Mouse (Mus musculus) bone marrow macrophage, adult 2 months (primary cell): ENCODE measurements around the gene Tec.

Experiments used
- CTCF ChIP-seq: IDR thresholded peaks from 2 replicates; pipeline ENCODE4 v1.5.1; 2012; ENCODE audit warnings: low read depth, mild to moderate bottlenecking, low read length, moderate library complexity
- POLR2A ChIP-seq: IDR thresholded peaks from 2 replicates; pipeline ENCODE4 v1.6.1; 2012; ENCODE audit warnings: mild to moderate bottlenecking, low read depth, low read length, borderline replicate concordance

- TF ChIP-seq CTCF (no peak), POLR2A (no peak)
Observed at GRCm38 (mm10) chr5:72816491-72816890, 51.8 kb downstream of the Tec start.
